Mouse (Mus musculus) liver, postnatal 0 days (tissue): Measurements from ENCODE around the gene Rin3.

Source experiments
- CTCF ChIP-seq: sonication (generic); IDR thresholded peaks from 2 replicates; pipeline ENCODE4 v1.5.1; 2016; ENCODE audit warnings: antibody characterized with exemption, low read depth
- EP300 ChIP-seq: IDR thresholded peaks from 2 replicates; pipeline ENCODE4 v1.6.1; 2016; ENCODE audit warnings: antibody characterized with exemption, low read depth, mild to moderate bottlenecking

DNA sequence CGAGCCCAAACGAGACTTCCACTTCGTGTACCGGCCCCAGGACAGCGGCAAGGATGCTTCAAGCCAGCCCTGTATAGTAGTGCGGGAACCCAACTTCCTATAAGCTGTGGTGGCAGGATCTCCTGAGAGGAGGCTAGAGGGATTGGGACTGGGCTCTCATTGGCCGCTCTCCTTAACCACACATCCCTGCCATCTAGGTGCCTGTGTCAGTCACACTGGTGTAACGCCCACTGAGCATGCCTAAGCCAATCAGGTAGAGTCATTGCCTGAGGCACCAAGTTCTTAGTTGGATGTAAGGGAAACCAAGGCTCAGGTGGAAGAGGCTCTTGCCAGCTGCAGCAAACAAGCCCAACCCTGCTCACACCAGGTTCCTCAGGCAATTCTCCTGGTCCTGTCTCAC, 107.2 kb downstream of the Rin3 start:
- TF ChIP-seq CTCF (no peak), EP300 (no peak)
